Mouse (Mus musculus) brown adipose tissue, adult 24 weeks (tissue): ENCODE results near the gene Ppp1r12b. TPM values are rescaled to one million over a fixed set of nuclear protein-coding genes. Genes with fewer than 3 reads are reported as not detected.
A peak's percentile ranks its signal among the peaks of the same experiment; 100 is the strongest.

Experiments used
- H3K27ac ChIP-seq: fragments of 200-500 bp; replicated peaks from 2 replicates; pipeline ENCODE4 v1.5.1; 2012; ENCODE audit warnings: low read depth, mild to moderate bottlenecking, low read length
- H3K4me1 ChIP-seq: fragments of 200-500 bp; 2 replicates; pipeline ENCODE4 v1.6.1; 2012; ENCODE audit warnings: low read length, mixed read lengths; ENCODE audit not compliant: control insufficient read depth, insufficient read depth, insufficient read length
- H3K4me3 ChIP-seq: fragments of 200-500 bp; 2 replicates; pipeline ENCODE4 v1.5.1; 2012; ENCODE audit warnings: low read depth, mild to moderate bottlenecking, low read length, moderate library complexity; ENCODE audit not compliant: insufficient read depth
- polyA plus RNA-seq: library from polyadenylated mRNA; stranded (reverse); fragments of >200 nt; gene quantifications from 2 replicates; pipeline ENCODE4 v1.2.4, GENCODE M21; 2012; ENCODE audit not compliant: missing spikeins, insufficient read depth, insufficient read length

The Ppp1r12b gene
- polyA plus RNA-seq, 1 experiment = 4.8 TPM

DNA sequence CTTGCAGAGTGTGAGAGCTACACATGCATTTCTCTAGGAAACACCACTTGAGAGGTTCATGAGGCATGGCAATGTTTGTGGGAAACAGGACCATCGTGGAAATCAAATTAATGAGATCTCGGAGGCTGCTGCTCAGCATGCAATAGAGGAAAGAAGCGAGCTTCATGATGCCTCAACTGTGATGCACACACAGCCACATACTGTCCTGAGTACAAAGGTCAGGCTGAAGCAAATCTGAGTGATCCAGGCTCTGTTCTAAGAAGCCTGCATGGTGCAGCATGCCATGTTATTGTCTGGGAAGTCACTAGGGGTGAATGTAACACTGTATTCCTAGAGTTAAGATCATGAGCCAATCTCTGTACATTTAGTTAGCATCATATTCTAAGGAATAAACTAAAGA is 140.0 kb downstream of the Ppp1r12b start:
- peaks cover 3% of the 10 kb centered on the region; the same call in 1 of the 2 replicates for H3K4me1 ChIP-seq
- H3K27ac ChIP-seq = no peak overlapping the region
- no peak overlapping the region for H3K4me3 ChIP-seq

DNA sequence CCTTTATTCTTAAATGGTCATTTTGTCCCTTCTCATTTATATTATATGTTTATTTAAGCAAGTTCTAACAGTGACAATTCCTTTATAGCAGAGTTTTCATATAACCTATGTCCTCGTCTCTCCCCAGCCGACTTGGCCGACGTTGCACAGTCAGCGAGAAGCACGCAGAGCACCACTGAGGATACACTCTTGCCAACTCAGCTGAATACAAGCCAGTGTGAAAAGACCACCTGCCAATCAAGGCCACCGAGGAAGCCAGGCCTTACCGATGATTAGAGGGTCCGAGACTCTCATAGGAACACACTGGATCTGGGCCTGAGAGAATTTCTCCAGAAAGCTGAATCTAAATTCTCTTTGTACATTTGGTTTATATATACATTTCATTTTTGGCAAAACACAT is 150.3 kb downstream of the Ppp1r12b start:
- Histone ChIP-seq H3K4me3 (no peak overlapping the region), H3K27ac (no peak overlapping the region), H3K4me1 (peaks cover 14% of the 10 kb centered on the region; the same call in 1 of the 2 replicates)

DNA sequence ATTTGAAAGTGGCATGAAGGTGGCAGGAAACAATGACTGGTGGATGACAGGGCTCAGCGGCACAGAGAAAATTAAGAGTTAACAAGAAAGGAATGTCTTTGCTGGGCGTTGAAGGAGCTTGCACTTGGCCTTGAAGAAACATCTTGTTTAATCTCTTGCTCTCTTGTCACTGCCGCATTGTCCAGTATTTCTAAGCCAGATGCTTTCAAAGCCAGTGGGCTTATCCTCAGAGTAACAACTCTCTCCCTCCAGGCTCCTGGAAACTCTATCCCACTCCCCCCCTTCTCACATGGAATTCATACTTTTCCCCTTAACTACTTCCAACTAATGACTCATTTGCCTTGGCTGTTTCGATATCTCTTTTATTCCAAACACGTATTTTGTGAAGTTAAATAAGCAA is 151.4 kb downstream of the Ppp1r12b start:
- peaks cover 16% of the 10 kb centered on the region; the same call in 1 of the 2 replicates for H3K4me1 ChIP-seq
- no peak overlapping the region for H3K4me3 ChIP-seq
- peak overlapping the region; percentile 50 for H3K27ac ChIP-seq

DNA sequence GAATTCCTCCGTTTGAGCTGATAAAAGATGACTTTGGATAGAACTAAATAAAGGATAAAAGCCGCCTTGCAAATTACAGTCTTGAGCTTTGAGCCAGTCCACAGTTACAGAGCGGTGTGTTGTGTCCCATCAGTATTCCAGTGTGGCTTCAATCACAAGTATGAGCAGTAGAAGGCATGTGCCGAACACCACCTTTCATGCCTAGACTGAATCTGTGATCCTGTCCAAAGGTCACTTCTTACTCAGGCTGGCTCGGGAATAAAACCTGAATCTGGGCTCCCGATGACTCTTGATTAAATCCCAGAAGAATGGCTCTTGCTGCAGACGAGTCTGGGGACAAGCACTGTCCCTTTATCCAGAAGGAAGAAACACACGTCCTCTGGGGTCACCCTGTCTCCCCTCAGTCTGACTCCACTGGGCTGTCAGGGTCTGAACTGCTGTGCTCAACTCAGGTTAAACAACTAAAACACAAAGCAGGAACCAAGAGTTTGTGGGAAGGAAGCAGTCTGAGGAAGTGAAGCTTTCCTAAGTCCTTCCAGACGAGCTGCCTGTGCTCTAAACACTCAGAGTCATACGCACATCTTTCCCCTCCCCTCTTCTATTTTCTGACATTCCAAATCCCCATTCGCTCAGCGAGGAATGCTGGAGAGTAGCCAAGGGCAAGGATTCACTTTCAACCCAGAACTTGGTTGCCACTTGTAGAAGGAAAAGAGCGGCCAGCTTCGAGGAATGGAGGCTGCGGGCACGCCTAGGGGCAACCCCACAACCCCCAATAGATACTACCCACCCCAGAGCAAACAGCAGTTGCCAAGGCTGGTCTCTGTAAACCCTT is 152.2 kb downstream of the Ppp1r12b start:
- Histone ChIP-seq H3K27ac (peak overlapping the region; percentile 98), H3K4me3 (peak overlapping the region; percentile 55), H3K4me1 (peaks cover 16% of the 10 kb centered on the region; the same call in 1 of the 2 replicates)

DNA sequence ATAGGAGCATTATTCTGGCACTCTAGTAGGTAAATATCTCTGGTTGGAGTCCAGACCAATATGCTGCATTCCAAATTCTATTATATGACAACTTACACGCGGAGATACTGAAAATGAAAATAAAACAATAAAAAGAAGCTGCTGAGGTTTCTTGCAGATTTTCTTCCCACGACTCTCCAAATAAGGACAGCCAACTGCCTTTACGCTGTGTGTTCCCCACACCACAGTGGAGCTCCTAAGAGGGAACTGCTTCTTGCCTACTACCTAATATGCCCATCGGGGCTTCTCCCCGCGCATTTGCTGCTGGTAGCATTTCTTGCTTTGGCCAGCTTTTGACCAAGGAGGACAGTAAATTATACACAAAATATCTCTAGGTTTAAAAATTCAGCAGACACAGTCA is 154.0 kb downstream of the Ppp1r12b start:
- peaks cover 16% of the 10 kb centered on the region; the same call in 1 of the 2 replicates for H3K4me1 ChIP-seq
- H3K4me3 ChIP-seq = peak overlapping the region; percentile 51
- peak overlapping the region; percentile 31 for H3K27ac ChIP-seq

DNA sequence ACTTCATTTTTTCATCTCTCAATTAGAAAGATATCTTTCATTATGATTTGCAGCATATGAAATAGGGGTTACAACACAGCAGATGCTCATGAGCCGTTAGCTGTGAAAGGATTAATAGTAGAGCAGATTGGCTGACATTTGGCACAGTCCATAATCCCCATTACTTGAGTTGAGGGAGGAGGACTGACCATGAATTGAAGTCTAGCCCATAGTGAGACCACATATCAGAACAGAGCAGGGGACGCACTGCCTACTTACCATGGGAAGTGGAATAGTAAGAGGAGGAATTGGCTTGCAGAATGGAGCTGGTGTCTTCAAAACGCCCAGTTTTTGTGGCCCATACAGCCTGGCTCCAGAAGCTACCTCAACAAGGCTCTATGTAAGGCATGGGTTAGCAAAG is 159.2 kb downstream of the Ppp1r12b start:
- H3K4me3 ChIP-seq = no peak overlapping the region
- H3K4me1 ChIP-seq = peaks cover 5% of the 10 kb centered on the region; the same call in 1 of the 2 replicates
- H3K27ac ChIP-seq = no peak overlapping the region

DNA sequence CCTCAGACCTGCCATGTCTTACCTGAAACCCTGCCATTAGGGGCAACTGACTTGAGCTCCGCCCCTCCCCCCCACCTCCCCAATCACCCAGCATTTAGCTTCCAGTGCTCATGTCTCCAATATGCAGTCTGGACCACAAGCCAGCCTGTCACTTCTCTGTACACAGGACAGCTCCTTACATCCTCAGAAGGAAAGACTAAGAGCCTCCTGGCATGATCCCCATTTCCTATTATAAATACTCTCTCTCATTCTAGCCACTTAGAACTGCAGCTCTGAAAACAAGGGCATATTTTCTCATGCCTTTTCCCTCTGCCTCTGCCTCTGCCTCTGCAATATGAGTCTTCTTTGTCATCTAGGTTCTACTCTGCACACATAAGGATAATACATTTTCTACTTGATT is 159.7 kb downstream of the Ppp1r12b start:
- Histone ChIP-seq H3K4me1 (peaks cover 3% of the 10 kb centered on the region; the same call in 1 of the 2 replicates), H3K27ac (no peak overlapping the region), H3K4me3 (no peak overlapping the region)

DNA sequence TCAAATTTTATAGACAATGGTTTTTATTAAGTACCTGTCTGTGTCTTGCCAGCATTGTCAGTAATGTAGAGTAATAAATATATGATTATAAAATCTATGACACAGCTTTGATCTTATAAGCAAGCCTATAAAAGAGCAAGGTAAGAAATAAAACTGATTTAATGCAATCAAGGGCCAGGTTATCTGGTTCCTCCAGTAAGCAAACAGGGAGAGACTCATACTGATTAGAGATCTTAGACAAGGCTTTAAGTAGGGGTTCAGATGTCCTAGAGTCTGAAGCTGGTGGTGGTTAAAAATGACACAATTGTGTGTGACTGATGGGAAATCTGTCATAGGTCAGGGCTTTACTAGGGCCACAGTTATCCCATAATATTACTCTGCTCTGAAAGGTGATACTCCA is 164.3 kb downstream of the Ppp1r12b start:
- Histone ChIP-seq H3K4me3 (no peak overlapping the region), H3K27ac (no peak overlapping the region), H3K4me1 (no peaks in the 10 kb centered on the region)

DNA sequence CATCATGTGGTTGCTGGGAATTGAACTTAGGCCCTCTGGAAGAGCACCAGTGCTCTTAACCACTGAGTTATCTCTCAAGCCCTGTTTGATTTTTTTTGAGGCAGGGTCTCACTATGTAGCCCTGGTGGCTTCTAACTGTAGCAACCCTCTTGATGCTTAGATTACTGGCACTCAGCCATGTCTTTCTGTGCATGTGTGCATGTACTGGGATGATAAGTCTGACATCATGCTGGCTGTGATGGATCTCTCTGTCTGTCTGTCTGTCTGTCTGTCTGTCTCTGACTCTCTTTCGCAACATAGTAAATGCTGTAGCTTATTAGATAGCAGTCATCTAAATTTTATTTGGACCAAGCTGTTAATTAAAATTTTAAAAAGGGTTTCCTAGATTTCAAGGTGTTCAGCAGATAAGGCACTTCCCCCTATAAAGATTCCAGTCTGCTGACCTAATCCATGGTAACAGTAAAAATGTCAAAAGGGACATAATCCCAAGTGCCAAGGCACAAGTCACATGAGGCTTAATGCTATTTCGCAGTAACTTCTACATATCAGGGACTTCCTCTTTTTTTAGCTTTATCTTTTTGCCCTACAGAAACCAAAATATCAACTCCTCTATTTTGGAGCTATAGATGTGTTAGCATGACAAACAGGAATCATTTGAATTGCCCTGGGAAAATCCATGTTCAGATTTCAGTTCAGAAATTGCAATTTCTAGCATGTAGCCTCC is 164.9 kb downstream of the Ppp1r12b start:
- Histone ChIP-seq H3K27ac (no peak overlapping the region), H3K4me3 (no peak overlapping the region), H3K4me1 (no peaks in the 10 kb centered on the region)

DNA sequence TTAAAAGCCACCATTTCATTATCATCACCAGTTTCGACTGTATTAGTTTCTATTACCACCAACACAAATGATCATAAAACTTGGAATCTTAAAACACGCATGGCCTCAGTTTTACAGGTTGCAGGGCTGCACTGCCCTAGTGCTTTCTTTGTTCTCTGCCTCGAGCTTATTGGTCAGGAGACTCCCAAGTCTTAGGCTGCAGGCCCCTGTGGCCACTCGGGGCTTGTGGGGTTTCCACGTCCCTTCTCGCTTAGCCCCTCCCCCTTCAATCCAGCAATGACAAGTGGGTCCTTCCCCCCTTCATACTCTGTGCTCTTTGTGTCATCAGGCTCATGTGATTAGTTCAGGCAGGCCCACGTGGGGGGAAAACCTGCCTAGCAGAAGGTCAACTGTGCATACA is 167.6 kb downstream of the Ppp1r12b start:
- no peaks in the 10 kb centered on the region for H3K4me1 ChIP-seq
- no peak overlapping the region for H3K27ac ChIP-seq
- H3K4me3 ChIP-seq = no peak overlapping the region

DNA sequence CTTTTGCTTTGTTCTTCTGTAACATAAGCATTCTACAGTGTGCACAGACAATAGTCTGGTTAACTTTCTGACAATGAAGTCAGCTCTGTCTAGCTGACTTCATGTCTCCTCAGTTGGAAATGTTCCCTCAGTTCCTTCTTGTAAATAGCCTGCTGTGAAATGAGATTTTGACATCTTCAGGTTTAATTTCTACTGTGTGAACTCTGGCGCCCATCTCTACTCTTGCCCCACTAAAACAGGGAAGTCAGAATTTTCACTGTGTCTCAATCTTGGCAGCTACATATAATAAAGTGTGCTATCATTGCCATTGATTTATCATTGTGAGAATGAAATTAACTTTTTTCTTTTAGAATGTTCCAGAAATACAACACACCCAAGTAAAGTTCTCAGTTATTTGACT is 170.8 kb downstream of the Ppp1r12b start:
- H3K4me1 ChIP-seq = peaks cover 3% of the 10 kb centered on the region; the same call in 1 of the 2 replicates
- H3K4me3 ChIP-seq = no peak overlapping the region
- no peak overlapping the region for H3K27ac ChIP-seq

DNA sequence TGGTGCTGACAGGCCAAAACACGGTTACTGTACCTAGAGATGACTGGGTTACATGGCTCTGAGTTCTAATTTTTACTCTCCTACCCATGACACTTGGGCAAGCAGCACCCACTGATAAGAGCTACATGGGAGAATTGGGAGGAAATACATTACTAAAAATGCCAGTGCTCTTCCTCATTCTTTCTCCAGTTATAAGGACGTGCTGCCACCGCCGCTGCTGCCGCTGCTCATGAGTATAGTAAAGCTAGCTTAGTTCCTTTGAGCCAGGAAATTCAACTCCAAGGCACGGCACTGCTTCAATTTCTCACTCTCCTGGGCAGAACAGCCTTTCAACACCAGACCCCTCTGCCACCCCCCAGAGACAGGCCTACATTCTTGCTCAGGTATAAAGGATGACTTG is 171.3 kb downstream of the Ppp1r12b start:
- Histone ChIP-seq H3K4me3 (no peak overlapping the region), H3K4me1 (peaks cover 3% of the 10 kb centered on the region; the same call in 1 of the 2 replicates), H3K27ac (no peak overlapping the region)

DNA sequence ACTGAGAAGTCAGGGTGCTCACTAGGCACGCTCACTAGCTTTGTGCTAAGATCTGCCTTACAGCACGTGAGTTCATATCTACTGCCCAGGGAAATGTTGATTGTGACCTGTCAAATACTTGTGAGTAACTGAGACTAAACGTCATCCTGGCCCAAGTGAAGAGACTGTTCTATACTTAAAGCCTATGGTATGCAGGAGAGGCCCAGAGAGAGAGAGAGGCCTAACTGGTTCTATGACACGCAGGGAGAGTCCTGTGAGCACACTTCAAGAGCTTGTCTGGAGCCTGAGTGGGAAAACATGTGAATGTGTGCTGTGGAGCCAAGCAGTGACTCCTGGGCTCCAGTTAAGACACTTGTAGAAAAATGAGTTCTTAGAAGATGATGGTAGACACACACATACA is 171.8 kb downstream of the Ppp1r12b start:
- no peak overlapping the region for H3K4me3 ChIP-seq
- H3K4me1 ChIP-seq = peaks cover 3% of the 10 kb centered on the region; the same call in 1 of the 2 replicates
- no peak overlapping the region for H3K27ac ChIP-seq

DNA sequence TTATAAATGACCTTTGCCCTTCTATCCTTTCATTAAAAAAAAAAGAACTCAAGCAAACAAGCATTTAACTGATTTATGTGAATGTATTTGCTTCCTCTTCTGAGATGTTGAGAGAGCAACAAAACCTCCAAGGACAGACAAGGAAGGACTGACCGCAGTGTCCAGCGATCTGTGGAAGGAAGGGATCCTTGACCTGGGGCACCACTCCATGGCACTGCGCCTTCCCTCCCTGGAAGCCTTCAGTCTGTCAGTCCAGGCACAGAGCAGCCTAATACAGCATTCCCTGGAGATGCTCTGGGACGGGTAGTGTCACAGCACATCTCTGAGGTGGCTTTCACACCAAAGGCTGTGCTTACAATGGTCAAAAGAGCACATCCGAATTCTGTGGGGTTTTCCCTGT is 172.9 kb downstream of the Ppp1r12b start:
- H3K4me1 ChIP-seq = peaks cover 3% of the 10 kb centered on the region; the same call in 1 of the 2 replicates
- no peak overlapping the region for H3K27ac ChIP-seq
- H3K4me3 ChIP-seq = no peak overlapping the region

DNA sequence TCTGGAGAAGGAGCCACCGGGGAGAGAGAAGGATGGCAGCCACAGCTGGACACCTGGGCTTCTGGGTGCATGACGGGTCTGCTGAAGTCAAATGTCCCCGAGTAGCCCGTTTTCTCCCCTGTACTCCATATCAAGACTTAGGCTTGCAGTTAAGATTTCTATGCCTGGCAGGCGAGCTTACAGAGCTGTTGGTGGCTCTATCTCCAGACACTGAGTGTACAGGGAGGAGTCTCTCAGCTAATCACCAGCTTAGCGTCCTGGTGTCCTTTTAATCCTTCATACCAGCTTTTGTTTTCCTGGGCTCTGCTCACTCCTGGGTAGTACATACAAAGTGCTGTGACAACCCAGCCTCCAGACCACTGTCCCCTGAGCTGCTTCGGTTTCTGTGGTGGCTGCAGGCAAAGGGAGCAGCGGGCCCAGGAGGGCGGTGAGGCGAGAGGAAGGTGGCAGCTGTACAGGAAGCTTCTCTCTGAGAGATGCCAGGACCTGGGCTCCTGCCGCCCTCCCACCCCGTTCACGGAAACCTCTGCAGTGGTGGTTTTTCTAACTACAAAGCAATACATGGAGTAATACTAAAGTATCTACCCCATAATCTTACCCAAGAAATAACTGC is 177.7 kb downstream of the Ppp1r12b start:
- peaks cover 6% of the 10 kb centered on the region for H3K4me1 ChIP-seq
- H3K4me3 ChIP-seq = no peak overlapping the region
- H3K27ac ChIP-seq = no peak overlapping the region
